Mouse (Mus musculus) spleen, adult 12 weeks (tissue): Measurements from ENCODE around the gene Akap7.

ENCODE experiments used
- DNase-seq: peaks from one replicate; pipeline ENCODE4 v3.0.0; 2022; ENCODE audit warnings: low spot score

The Akap7 gene

DNA sequence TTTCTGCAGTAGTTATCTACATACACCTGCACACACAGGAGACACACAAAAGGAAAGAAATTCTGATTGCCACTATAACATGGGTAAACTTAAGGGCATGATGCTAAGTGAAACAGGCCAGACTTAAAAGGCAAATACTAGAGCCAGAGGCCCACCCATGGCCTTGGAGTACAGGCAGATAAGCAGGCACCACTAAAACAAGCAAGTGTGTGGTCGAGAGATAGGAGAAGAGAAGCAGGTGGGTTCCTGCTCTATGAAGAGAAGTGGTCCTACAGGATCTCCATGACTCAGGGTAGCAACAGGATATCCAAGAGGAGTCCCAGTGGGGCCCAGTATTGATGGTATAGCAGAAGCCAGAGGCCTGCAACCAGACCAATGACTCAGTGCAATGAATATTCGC, 54.2 kb downstream of the Akap7 start:
- DNase-seq: peak; percentile 17

GRCm38 (mm10) chr10:25253006-25253405, 54.7 kb downstream of the Akap7 start:
- no peak for DNase-seq

GRCm38 (mm10) chr10:25250108-25250507, 57.6 kb downstream of the Akap7 start:
- peak; percentile 34 for DNase-seq

DNA sequence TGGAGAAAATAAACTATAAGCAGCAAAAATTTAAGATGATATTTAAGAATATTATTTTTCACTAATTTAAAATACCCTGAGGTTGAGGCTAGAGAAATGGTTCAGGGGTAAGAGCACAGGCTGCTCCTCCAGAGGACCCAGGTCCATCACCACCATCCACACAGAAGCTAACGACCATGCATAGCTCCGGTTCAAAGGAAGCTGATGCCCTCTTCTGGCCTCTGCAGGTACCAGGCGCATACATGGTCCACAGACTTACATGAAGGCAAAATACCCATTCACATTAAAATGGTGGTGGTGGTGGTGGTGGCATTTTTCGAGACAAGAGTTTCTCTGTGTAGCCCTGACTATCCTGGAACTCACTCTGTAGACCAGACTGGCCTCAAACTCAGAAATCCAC, 61.5 kb downstream of the Akap7 start:
- no peak for DNase-seq

- no peak for DNase-seq
These were observed 68.5 kb downstream of the Akap7 start for GRCm38 (mm10) chr10:25239156-25239555.

DNA sequence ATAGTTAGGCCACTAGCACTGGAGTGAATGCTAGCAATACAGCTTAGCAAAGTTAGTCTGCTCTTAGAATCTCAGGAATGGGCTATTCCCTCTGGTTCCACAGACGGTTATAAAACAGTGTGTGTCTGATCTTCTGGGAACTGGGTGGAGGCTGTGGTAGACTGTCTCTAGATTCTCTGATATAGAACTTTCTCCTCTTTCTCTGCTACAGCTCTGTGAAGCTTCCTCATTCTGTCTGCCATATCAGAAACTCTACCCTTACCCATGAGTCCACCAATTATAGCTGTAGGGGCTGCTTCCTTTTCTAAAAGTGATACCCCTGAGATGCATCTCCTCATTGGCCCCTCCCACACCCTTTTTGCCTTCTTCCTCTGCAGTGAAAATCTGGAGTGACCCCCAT, 73.6 kb downstream of the Akap7 start:
- DNase-seq: no peak

DNA sequence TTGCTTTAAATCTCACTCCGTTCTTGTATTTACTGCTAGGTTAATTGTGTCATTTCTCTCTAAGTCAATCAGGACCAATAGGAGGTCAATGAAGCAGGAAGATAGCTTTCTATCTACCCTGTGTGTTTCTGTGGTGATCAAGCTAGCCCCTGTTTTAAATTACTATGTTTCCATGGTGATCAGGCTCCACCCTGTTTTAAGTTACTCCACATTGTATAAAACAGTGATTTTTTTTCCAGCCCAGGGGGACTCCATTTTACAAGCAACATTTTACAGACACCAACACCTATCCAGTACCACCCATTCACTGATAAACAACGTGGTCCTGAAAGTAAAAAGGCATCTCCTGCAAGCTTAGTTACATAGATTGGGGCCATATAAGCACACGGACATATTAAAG, 75.0 kb downstream of the Akap7 start:
- DNase-seq: no peak

GRCm38 (mm10) chr10:25231358-25231757, 76.3 kb downstream of the Akap7 start:
- DNase-seq: no peak

GRCm38 (mm10) chr10:25224371-25224770, 83.3 kb downstream of the Akap7 start:
- no peak for DNase-seq

- DNase-seq: no peak
These were observed 86.9 kb downstream of the Akap7 start for GRCm38 (mm10) chr10:25220754-25221153.

DNA sequence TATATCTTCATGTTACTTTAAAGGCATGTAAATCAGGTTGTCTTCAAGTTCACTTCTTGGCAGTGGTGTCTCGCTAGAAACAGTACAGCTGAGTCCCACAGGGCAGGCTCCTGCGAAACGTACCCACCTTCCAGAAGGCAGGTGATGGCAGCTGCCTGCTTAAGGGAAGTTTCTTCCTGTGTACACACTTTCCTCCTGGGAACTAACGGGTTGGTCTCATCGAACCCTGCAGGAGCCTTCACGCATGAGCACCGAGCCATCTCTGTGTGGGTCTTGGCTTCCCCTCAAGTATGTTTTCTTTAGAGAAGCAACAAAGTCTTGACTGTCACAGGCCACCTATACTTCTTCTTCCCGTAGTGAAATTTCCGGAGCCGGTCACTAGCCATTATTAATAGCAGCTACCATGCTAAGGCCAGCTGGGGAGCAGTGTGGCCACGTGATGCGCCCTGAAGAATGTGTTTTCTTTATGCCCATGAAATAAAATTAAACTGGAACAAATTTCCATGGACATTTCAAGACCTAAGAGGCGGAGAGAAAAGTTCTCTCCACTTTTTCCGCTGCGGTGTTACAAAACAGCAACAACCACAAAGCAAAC, 87.7 kb downstream of the Akap7 start:
- no peak for DNase-seq

DNA sequence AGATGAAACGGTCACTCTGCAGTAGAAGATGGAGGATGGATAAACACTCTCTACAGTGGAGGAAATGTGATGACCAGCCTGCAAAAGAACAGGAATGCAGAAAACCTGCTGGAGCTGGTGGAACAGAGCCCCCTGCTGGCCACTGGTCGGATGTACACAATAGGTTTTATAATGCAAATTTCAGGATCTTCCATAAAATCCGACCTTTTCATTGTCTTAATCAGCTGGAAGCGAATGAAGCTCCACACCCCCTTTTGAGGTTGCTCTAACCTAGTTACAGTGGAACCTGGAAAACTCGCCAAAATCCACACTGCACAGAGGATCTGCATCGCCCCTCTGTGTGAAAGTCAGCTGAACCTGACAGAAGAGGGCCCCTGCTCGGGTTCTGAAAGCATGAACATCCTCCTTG, 88.4 kb downstream of the Akap7 start:
- peak; percentile 17 for DNase-seq

DNA sequence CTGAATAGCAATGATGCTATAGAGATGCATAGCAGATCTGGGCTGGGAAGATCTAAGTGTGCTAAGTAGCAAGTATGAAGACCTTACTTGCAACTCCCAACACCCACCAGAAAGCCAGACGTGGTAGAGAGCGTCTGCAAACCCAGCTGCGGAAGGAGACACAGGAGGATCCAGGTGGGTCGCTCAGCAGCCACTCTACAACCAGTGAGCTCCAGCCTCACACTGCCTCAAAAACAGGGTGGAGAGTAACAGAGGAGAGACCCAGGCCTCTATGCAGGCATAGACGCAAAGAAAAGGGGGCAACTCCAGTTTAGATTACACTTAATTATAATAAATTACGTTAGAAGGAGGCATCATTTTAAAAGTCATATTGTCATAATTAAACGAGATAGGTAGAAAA, 88.9 kb downstream of the Akap7 start:
- no peak for DNase-seq

- DNase-seq: no peak
These were observed 91.7 kb downstream of the Akap7 start for GRCm38 (mm10) chr10:25215977-25216376.

DNA sequence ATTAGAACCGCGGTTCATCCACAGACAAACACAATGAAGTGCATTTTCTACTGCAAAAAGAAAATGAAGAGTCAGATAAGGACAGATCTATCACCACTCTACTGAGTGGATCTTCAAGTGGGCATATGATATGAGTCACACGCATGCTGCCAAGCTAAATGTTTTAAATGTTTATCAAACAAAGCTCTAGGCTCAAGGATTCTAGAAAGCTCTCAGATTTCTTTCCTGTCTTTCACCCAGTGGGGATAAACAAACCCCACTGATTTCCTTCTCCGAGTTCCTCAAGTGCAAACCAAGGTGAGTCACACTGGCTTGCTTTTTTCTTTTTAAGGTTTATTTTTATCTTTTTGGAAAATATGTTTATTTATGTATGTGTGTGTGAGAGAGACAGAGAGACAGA, 94.0 kb downstream of the Akap7 start:
- DNase-seq: no peak

- no peak for DNase-seq
These were observed 99.1 kb downstream of the Akap7 start for GRCm38 (mm10) chr10:25208619-25209018.

GRCm38 (mm10) chr10:25207866-25208265, 99.8 kb downstream of the Akap7 start:
- DNase-seq: no peak

DNA sequence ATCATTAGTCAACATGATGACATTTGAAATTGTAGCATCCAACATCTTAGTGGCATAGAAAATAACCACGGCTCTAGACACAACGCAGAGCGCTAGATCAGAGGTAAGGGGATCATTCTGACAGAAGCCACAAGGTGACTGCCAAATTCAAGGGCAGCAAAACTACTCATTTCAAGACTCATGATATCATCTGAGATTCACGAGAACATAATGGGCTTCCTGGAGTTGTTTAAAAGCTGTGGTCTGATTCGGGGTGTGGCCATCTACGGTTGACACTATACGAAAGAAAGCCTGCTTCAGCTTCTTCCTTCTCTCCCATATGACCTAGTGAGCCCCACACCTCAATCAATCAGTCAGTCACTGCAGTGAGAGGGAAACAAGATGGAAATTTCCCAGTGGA, 107.0 kb downstream of the Akap7 start:
- DNase-seq: no peak

DNA sequence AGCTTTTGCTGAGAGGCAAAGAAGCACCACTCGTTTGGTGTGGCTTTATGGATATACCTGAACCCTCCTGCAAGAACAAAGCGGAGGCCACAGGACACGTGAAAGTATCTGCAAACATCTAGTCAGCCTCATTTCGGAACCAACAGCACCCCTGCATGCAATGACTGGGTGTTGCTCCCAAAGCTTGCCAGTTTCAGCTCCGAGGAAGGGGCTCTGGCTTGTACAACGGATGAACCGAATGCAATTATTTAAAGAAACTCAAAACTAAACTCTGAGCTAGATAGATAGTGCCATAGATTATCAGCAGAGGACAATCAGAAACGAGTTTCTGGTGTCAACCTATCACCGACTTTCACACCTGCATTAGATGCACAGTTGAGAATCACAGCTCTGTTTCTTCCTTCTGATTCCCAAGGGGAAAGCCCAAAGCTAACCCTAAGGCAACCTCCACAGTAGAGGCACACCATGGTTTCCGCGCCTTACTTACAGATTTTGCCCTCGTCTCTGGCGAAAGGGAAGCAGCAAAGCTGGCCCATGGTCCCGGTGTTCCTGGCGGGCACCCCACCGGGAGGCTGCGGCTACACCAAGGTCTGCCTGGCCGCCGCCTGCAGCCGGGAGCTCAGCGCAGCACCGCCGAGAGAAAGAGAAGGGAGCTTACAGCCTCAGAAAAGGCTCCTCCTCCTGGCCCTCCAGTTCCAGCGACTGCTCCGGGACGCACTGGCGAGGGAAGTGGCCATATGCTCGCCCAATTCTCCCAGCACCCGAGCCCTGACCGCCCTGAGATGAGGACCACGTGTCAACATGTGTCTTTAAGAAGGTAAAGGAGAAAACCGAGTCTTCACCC, 107.9 kb downstream of the Akap7 start:
- DNase-seq: no peak

DNA sequence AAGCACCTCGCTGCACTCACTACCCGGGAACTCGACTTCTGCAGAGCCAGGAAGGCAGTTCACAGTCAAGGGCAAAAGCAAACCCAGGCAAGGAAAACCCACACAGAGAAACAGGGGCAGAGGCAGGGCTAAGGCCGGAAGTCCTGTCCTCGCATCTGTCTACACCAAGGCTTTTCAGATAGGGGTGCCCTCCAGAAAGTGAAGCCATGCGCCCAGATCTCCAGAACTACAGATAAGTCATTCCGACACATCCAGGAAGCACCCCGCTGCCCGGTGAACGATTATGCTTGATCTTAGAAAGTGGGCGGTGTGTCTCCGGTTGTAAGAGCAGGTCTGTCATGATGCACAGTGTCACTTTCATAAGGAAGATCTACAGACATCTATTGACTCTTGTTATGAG, 109.1 kb downstream of the Akap7 start:
- DNase-seq: no peak

- DNase-seq: no peak
These were observed 109.6 kb downstream of the Akap7 start for GRCm38 (mm10) chr10:25198048-25198447.

DNA sequence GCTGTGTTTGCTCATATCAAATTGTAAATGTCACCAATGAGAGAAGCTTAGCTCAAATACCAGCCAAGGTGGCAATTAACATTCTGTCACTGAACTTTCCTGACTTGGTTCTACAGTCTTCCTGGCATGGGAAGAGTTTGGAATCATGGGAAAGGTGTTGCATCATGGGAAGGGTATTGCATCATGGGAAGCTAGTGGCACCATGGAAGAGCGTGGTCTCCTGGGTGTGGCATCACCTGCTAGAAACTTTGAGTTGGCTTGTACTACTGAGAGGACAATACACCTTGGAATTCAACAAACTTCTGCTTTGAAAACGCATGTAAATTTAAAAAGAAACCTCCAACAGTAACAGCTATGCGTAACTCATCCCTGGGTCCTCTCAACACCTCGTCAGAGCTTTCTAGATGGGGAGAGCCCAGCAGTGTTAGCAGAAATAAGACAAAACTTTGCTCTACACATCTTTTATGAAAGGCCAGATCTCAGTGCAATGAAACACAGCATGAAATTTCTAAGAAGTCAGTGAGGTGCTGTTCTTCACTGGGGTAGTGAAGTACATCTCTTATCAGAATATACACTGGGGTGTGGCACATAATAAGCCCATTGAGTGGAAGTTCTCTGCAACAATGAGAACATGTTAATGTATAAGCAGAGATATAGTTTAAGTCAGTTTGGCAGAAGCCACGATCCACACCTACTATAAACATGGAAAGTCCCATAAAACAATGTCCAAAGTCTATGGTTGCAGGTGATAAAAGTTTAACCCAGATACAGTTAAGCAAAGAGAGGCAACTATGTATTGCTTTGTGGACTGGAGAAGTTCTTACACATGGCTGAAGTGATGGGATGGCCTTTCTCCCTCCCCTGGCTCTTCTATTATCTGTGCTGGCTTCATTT, 115.2 kb downstream of the Akap7 start:
- DNase-seq: no peak

GRCm38 (mm10) chr10:25191166-25191565, 116.5 kb downstream of the Akap7 start:
- no peak for DNase-seq
